Mouse (Mus musculus) gonadal fat pad, adult 2 months (tissue): ENCODE measurements at regions not wholly inside any gene's neighbourhood (a gene's known extent, or its start where the extent isn't known, plus 50 kb on each side); places are given as distances from the start of the nearest gene placed in this dataset.

ENCODE experiments used
- DNase-seq: peaks from one replicate; pipeline ENCODE4 v3.0.0-alpha.2; 2012; ENCODE audit warnings: low read depth

DNA sequence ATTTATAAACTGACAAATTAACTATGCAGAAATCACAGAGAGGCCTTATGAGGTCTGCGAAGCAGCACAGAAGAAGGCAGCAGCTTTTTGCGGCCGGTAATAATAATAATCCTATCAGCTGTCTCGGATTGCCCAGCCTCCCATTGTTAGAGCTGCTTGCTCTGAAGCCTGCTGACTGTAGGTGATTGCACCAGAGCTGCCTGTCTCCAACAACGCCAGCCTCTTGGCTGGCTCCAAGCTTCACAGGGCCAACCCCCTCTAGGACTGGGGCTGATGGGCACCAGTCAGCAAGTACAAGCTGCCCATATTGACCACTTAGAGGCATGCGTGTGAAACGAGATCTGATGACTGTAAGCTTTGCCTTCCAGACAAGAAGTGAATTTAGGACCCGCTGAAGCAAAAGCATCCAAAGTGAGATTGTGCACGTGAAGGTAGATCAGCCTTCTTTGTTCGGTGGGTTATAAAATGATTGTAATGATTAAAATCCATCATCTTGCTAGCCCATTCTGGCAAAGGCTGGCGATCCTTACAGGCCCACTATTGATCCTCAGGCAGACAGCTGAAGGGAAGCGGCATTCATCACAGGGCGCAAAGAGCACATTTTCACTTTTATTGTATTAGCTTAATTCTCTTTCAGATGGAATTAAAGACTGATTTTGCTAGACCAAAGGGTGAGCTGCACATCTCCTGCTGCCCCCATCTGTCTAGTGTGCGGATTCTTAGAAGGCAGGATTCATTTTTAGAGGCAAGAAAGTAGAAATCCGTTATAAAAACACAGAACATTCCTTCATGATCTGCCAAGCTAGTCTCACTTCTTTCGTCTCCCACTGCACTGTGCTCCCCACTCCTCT, 503.2 kb upstream of the Smim15 start:
- DNase-seq: no peak

DNA sequence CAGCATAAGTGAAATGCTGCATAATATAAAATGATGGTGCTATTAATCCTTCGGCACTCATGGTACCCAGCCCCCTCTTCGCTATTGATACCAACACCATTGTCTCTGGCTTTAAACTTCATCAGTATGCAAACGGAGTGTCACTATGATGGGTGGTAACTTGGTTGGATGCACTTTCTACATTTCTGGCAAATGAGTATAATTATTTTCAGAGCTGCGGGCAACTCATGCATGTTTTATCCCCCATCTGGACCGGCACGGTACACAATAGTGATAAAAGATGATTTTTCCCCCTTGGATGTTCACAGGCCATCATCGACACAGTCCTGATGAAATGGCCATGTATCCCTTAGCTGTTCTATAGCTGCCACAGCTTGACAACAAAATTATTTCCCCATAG, 503.9 kb upstream of the Smim15 start:
- no peak for DNase-seq

DNA sequence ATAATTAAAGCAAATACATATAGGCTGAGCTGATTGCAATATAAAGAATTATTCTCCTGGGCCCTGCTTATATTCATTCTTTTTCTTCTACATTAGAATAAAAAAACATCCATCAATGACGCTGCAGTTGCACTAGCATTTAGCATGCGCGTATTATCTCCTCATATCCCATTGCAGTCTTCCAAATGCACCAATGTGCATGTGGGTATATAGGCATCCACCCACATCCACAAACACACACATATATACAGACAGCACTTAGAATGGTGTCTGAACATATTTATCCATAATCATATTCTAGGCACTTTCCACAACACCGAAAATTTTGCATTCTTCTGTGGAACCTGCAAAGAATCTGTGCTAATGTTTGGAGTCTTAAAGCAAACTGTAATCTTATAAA, 504.4 kb upstream of the Smim15 start:
- DNase-seq: no peak

DNA sequence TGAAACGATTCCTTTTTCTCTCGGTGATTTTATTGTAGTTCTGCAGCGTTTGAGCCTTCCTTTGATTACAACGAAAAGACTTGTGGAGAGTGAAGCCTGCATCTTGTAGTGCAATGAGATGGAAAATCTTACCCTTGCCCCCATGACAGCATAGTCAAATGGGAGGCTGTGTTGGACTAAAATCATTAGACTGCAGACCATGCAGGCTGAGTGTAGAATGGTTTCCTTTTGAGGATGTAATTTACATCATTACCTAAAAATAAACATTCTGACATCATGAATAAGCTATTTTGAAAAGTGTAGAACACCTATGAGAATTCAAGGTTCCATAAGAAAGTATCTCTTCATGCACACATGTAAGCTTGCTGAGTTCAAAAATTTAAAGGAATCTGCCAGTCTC, 504.9 kb upstream of the Smim15 start:
- no peak for DNase-seq

DNA sequence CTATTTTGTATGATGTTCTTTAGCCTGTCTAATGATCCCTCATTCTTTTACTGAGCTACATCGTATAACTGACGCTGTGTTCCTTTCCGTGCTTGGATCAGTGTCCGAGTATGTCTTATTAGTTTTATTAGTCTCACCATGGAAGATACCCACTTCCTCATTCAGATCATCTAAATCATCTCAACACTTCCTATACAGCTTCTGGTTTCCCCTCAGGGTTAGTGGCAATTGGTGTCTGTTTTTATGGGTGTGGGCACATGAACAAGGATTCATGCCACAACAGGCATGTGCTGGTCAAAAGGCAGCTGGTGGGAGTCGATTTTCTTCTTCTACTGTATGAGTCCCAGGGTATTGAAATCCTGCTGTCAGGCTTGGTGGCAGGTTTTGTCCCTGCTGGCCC, 509.0 kb upstream of the Smim15 start:
- peak; percentile 31 for DNase-seq

DNA sequence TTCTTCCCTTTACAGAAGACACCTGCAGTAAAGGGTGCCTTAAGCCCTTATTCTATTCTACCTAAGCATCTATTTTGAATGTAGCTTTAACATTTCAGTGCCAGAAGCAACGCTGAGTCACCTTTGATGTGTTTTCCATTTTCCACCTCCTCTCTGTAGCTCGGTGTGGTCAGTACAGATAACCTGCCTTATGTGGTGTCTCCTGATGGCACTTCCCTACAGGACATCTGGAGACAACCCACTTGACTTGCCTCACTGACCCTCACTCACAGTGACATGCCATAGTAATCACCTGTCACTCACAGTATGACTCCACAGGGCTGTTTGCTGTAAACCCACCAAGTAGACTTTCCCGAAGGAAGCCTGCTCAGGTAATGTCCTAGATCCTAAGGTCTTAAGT, 510.9 kb upstream of the Smim15 start:
- DNase-seq: no peak

DNA sequence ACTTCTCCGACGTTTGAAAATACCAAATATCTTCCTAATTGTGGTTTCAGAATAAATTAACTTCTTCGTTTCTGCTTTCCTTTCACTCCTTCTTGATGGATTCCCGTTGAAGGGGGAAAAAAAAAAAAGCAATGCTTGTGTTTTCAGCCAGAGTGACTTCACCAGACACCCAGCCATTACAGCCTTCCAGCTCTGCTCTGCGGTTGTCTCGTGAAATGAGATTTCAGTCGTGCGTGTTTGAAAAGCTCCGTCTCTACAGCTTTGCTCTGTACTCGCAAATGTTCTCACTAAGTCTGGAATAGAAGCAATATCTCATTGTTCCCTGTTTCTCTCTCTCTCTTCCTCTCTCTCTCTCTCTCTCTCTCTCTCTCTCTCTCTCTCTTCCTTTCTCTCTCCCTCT, 509.6 kb upstream of the Kif2a start:
- DNase-seq: no peak

DNA sequence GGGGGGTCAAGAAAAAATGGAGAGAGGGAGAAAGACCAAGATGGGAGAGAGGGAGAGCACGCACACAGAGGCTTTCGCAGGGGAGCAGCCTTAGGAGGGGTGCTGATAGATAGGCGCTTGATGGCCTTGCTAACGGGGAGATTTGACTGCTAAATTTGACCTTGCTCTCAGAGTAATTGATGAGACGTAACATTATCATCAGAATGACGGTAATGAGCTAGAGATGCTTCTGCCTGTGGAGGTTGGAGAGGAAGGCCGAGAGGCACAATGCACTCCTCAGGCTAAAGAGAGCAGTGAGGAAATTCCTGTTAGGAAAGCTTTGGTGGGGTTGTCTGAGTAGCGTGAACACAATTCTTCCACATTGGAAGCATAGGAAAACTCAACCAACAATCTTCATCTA, 509.1 kb upstream of the Kif2a start:
- DNase-seq: no peak

DNA sequence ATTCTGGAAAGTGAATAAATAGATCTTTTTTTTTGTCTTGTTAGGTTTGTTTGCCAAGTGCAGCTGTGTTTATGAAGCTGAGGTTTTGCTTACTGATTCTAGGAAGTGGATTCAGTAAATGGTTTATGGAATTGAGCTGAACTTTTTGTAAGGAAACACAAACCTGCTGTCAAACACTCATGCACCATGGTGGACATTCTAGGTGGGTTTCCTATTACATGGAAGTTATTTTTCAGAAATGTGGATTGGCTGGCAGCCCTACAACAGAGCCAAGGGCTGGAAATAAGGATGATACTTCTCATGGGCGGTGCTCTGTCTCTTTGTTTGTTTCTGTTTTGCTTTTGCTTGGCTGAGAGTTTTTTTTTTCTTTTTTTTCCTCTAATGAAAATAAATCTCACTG, 508.5 kb upstream of the Kif2a start:
- no peak for DNase-seq

DNA sequence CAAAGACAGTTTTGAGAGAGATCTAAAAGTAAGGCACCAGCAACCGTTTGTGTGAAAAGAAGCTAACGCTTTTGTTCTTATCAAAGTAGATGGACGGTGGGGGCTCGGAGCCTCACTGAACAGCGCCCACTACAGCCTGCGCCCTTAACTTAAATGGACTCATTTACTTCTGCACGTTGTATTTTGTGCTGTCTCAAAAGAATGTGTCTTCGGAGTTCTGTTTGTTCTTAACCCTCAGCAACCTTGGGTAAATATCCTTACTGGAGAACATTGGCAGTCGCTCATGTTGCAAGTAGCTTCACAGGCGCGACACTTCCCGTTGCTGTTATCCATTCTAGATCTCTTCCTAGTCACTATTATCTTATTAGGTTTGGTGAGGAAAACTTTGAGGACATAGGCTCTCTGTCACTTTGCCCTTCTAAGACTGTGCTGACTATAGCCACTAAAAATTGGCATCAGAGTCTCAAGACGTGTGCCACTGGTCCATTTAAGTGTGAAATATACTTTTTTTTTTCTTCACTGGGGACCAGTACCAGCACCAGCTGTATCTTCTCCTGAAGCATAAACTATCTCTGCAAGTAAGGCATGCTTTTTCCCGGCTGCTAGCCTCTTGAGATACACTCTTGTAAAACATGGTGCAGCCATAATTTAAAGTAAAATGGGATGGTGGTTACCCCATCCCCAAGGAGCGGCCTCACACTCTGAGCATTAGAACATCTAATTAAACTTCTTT, 507.0 kb upstream of the Kif2a start:
- DNase-seq: no peak

DNA sequence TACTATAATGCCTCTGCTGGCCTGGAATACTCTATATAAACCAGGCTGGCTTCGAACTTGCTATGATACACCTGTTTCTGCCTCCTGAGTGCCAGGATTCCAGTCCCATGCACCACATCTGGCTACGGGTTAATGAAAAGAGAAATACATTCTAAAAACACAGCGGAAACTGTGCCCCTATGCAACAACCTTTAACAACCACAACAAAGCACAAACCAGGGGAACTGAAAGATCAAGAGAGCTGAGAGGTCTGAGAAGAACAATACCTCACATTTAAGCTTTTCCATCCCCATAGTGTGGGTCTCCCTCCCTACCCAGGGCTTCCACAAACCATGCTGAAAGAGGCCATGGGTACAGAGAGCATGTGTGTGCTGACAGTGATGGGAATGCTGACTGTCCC, 501.0 kb upstream of the Kif2a start:
- DNase-seq: no peak

DNA sequence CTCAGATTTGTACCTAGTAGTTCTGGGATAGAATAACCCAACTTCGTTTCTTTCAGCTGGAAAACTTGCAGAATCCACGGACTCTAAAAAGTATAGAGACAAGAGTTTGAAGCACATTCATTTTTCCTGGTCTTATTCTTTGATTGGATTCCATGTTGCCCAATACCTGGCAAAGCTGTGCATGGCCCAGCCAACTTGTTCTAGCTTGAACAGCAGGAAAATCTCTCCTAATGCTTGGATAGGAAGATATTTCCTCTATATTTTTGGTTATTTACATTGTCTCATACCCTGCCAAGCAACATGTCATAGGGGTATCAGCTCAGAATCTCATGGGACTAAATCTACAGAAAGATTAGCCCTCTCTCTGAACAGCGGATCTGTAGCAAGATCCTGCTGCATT, 492.3 kb upstream of the Kif2a start:
- no peak for DNase-seq

DNA sequence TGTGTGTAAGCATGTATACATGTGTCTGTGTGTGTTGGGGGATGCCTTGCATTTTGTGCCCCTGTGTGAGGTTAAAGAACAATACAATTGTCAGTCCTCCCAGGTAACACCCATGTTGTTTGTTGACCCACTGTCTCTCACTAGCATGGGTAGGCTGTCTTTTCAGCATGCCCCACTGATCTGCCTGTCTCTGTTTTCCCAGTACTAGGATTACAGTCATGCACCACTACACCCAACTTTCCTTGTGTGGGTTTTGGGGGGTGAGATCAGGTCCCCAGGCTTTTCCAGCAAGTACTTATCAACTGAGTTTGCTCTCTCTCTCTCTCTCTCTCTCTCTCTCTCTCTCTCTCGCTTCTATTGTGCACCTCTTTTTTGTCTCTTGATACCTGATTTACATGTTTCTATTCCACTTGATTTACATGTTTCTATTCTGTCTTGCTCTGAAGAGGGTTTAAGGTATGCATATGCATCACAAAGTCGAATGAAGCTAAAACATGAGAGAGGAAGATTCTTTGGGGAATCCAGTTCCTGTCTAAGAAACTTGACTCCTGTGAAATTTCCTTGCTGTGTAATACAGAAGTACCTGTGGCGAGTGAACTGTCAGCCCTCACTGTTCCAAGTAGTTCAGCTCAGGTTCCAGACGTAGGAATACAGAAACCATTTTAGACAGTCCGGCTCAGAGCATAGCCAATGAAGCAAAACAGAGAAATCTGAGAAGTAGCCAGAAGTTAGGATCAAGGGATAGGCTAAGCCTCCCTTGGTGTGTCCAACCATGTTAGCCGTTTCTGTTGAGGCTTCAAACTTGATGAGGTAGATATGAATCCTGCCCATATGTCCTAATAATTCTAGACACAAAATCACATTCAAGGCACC, 491.6 kb upstream of the Kif2a start:
- DNase-seq: no peak

DNA sequence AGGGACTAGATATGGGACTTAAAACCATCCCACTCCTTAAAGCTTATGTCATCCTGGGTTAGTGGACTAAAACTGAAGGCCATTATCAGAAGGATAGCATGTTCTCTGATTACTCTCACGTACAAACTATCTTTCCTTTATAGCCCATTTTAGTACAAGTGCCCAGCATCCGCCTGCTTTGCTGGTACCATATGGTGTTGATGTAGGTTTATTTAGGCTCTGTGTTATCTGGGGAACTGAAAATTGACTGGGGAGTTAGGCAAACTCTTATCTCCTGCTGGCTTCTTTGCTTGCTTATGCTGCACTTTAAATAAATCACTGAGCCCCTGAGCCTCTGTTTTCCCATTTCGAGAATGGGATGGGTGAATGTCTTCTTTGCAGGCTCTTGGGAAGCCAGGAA, 485.4 kb upstream of the Kif2a start:
- DNase-seq: no peak

DNA sequence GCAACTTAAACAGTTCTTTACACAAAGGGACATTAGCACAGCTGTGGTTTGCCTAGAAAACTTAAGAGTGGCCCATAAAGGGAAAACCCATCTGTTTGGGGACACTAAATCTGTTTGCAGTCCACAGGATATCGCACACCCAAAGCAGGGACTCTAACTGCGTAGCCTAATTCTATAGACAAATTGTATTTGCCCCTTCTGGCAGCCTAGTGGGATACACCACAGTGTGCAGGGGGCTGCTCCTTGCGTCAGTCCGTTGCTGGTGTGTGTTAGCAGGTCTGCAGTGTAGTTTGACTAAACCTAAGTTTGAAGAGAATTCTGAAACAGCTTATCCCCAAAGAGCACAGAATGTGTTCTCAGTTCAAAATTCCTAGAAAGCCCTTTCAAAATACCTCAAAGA, 484.9 kb upstream of the Kif2a start:
- DNase-seq: no peak

DNA sequence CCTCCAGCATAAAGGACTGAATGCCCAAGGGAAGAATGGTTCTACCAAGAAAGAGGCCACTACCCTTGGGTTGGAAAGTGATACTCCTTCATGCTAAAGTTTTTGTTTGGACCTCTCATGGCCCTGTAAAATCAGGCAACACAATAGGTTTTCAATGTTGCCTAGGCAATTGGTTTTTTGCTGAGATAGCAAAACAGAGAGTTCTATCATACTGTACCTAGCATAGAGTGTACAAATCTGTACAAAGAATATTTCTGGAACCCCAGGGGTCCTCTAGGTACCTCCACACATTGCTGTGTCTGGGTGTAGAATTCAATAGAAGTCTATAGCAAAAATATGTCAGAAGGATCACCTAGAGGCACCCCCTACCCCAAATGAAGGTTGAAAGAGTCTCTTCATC, 483.4 kb upstream of the Kif2a start:
- no peak for DNase-seq

DNA sequence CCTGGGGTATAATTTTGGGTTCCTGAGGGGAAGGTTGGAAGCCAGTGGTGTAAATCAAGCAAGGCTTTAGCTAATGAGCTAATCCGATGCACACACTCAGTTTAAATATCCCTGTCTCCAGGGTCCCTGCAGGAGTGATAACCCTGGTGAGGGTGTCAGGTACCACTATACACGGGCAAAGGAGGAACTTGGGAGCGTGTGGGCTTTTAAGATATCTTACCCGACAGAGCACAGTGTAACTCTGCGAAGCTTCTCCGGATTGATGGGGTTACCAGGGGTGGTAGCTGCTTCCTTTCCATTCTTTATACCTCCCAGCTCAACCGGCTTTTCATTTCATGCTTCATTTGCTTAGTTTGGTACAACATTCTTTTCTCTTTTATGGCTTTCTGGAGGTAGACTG, 480.3 kb upstream of the Kif2a start:
- DNase-seq: no peak

DNA sequence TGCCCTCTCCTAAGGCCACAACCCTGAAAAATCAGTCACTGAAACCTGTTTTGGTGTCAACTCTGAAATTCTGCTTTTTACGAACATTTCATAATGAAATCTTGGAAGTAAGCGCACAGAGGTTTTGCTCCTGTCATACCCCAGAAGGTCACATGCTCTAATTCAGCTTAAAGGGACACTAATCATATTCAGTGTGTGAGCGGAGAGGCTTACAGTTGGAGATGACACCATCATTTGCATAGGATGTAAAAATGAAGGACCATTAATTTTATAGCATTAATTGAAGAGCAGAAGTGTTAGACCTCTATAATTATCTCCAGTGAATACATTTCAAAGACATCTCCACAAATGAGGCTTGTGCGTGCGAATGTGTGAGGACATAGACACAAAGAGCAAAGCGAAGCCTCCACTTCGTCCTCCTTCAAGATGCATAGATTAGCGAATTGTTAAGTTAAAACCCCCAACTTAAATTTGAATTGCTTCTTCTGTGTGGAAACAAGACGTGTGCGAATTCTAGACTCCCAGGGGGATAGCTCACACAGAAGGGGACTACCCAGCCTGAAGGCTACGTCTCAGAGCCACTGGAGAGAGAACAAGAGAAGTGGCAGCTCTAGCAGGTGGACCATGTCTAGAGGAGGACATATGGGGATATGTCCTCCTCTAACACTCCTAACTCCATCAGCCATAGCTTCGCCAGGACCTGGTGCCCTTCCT, 479.0 kb upstream of the Kif2a start:
- no peak for DNase-seq

DNA sequence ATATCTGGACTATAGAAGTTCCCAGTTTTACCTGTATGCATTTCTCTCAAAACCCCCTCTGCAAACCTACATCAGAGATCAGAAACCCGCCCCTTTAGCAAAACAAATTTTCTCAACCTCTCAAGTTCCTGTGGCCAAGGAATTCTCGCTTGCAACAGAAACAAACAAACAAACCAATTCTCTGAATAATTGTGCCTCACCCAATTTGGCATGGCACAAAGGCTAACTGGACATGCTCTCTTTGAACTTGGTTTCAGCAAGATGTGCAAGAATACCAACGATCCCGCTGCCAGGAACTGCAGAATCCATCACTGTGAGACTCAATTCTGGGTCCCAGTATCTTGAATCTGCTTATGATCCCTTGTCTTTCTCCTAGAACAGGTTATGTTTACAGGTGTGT, 477.4 kb upstream of the Kif2a start:
- DNase-seq: no peak

DNA sequence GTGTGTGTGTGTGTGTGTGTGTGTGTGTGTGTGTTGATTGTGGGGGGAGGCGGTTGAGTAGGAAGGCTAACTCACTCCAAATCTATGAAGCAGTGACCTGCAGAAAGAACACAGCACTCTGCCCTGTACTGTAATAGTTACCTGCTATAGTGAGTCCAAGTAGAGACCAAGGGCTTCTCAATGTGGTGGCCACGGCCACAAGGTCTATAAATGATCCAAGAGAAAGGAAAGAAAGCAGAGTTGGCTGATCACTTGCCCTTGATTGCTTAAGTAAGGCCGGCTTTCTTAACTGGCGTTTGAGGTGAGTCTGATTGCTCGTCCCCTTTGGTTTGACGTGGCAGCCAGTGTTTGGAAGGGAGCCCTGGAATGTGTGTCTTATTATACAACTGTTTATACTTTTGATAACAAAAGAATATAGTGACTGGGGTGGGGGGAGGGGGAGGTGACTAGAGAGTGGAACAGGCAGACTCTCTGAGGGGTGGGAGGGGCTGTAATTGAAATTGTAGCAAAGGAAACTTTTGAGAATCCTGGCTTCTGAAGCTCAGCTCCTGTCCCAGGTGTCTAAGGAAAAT, 473.3 kb upstream of the Kif2a start:
- no peak for DNase-seq

DNA sequence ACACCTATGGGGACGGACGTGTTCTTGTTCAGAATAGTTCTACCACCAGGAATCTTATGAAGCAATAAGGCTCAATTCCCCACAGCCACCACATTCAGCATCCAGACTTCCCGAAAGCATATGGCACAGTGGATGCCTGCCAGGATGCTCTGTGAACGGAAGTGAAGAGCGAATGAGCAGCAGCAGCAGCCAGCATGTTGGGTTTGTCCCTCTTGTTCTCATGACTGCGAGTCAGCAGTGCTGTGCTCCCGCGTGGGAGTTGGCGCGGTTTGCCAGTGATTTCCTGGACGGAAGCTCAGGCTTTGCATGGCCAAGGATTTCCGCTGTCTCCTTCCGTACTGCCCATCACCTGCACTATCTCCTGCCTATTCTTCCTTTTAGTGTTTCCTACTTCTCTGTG, 471.8 kb upstream of the Kif2a start:
- no peak for DNase-seq

DNA sequence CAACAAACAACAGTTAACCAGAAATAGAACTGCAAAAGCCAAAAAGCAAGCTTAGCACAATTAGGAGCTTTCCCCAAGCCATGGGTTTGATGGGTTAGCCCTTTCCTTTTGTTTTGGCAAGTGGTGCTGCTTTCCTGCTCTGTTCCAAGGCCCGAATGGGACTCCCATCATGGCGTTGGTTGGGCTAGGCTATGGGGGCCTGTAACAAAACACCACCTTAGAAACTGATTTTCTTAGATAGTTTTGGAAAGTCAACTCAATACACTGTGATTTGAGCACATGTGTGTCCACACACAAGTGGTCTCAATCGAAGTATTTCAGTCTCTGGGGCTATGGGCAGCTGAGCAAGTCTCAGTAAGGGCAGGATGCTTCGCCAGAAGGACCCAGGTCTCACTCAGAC, 470.5 kb upstream of the Kif2a start:
- DNase-seq: no peak
